Mouse (Mus musculus) embryonic facial prominence, embryonic 11.5 days (tissue): ENCODE measurements around the gene Smim14. TPM values are rescaled to one million over a fixed set of nuclear protein-coding genes. Genes with fewer than 3 reads are reported as not detected.

Source experiments
- ATAC-seq: fragments of 200-750 bp; cut with Nextera tagmentation; replicated peaks from 2 replicates; pipeline ENCODE4 v1.8.0; 2017; ENCODE audit warnings: low read depth; ENCODE audit not compliant: insufficient number of reproducible peaks, low FRiP score, low TSS enrichment
- DNase-seq: peaks from one replicate; pipeline ENCODE4 v3.0.0-alpha.2; 2015; ENCODE audit warnings: low spot score
- H3K27ac ChIP-seq: fragments of 300-500 bp; sonication (generic); replicated peaks from 2 replicates; pipeline ENCODE4 v1.5.1; 2014; ENCODE audit warnings: mild to moderate bottlenecking, low read depth, low read length, control low read depth
- H3K27me3 ChIP-seq: fragments of 300-500 bp; sonication (generic); 2 replicates; pipeline ENCODE4 v1.6.1; 2014; ENCODE audit warnings: mild to moderate bottlenecking, low read length, moderate library complexity, mixed read lengths; ENCODE audit not compliant: control insufficient read depth, insufficient read depth
- H3K36me3 ChIP-seq: fragments of 300-500 bp; sonication (generic); replicated peaks from 2 replicates; pipeline ENCODE4 v1.6.1; 2014; ENCODE audit warnings: low read depth, mild to moderate bottlenecking, low read length, moderate library complexity, mixed read lengths; ENCODE audit not compliant: control insufficient read depth, insufficient read depth
- H3K4me1 ChIP-seq: fragments of 300-500 bp; sonication (generic); 2 replicates; pipeline ENCODE4 v1.6.1; 2014; ENCODE audit warnings: low read length, mixed read lengths; ENCODE audit not compliant: control insufficient read depth, insufficient read depth
- H3K4me2 ChIP-seq: fragments of 300-500 bp; sonication (generic); 2 replicates; pipeline ENCODE4 v1.6.1; 2014; ENCODE audit warnings: low read depth, mild to moderate bottlenecking, control low read depth, low read length, moderate library complexity
- H3K4me3 ChIP-seq: fragments of 300-500 bp; sonication (generic); 2 replicates; pipeline ENCODE4 v1.5.1; 2014; ENCODE audit warnings: low read depth, low read length, control low read depth
- H3K9ac ChIP-seq: fragments of 300-500 bp; sonication (generic); replicated peaks from 2 replicates; pipeline ENCODE4 v1.6.1; 2014; ENCODE audit warnings: mild to moderate bottlenecking, control low read depth, low read length
- H3K9me3 ChIP-seq: fragments of 300-500 bp; sonication (generic); replicated peaks from 2 replicates; pipeline ENCODE4 v1.6.1; 2016; ENCODE audit warnings: mild to moderate bottlenecking, low read length, inconsistent platforms, mixed read lengths; ENCODE audit not compliant: control insufficient read depth
- WGBS: fragments of 180-500 bp; shearing (Covaris S2); extraction: QIAGEN DNeasy Blood & Tissue Kit; methylation state at CpG from one replicate; pipeline ENCODE4 v1.1.7; 2014; 5-methylcytosine and 5-hydroxymethylcytosine counted together
- polyA plus RNA-seq: library from polyadenylated mRNA; unstranded; fragments of >200 nt; fragmentation: Nextera tagmentation; extraction: Ambion mirVana; gene quantifications from 2 replicates; pipeline ENCODE4 v1.2.1, GENCODE M21; 2014

Smim14 gene
- polyA plus RNA-seq, 1 experiment from 2014 or later: 77.6 TPM

- H3K27me3 ChIP-seq: no peaks in the 10 kb centered on the region
- H3K4me3 ChIP-seq: peak overlapping the region; percentile 52
- H3K4me2 ChIP-seq: peak overlapping the region; percentile 79
- ATAC-seq (no peak), DNase-seq (peak; percentile 47)
- H3K9ac ChIP-seq: peak overlapping the region; percentile 82
- no peaks in the 10 kb centered on the region for H3K4me1 ChIP-seq
- H3K36me3 ChIP-seq: no peaks in the 10 kb centered on the region
- 3% methylated on average over 15 of the region's 15 CpGs for WGBS
- no peaks in the 10 kb centered on the region for H3K9me3 ChIP-seq
- H3K27ac ChIP-seq: 0 out of 2 replicates have a peak overlapping the region, but pooled peaks have one; percentile 22
Observed at GRCm38 (mm10) chr5:65434471-65435362, 102.3 kb downstream of the Smim14 start.

GRCm38 (mm10) chr5:65429441-65429840 is 107.5 kb downstream of the Smim14 start:
- H3K27ac ChIP-seq: no peak overlapping the region
- H3K36me3 ChIP-seq: no peaks in the 10 kb centered on the region
- H3K27me3 ChIP-seq: no peaks in the 10 kb centered on the region
- no peak for DNase-seq
- ATAC-seq: no peak
- H3K9ac ChIP-seq: no peak overlapping the region
- 92% methylated on average over 5 of the region's 5 CpGs for WGBS
- no peaks in the 10 kb centered on the region for H3K9me3 ChIP-seq
- H3K4me2 ChIP-seq: no peak overlapping the region
- no peaks in the 10 kb centered on the region for H3K4me1 ChIP-seq
- no peak overlapping the region for H3K4me3 ChIP-seq

- no peak overlapping the region for H3K27ac ChIP-seq
- WGBS: 50% methylated on average over 4 of the region's 4 CpGs
- H3K4me2 ChIP-seq: no peak overlapping the region
- ATAC-seq (no peak), DNase-seq (no peak)
- H3K4me3 ChIP-seq: no peak overlapping the region
- H3K27me3 ChIP-seq: no peaks in the 10 kb centered on the region
- no peak overlapping the region for H3K9ac ChIP-seq
- no peaks in the 10 kb centered on the region for H3K4me1 ChIP-seq
- no peaks in the 10 kb centered on the region for H3K9me3 ChIP-seq
- no peaks in the 10 kb centered on the region for H3K36me3 ChIP-seq
Observed at GRCm38 (mm10) chr5:65428321-65428720, 108.7 kb downstream of the Smim14 start.

GRCm38 (mm10) chr5:65425251-65425650 is 111.7 kb downstream of the Smim14 start:
- DNase-seq (no peak), ATAC-seq (no peak)
- Histone ChIP-seq H3K9ac (no peak overlapping the region), H3K36me3 (no peaks in the 10 kb centered on the region; the same call in 1 of the 2 replicates), H3K4me3 (no peak overlapping the region), H3K4me1 (no peaks in the 10 kb centered on the region), H3K27me3 (no peaks in the 10 kb centered on the region), H3K27ac (no peak overlapping the region), H3K9me3 (no peaks in the 10 kb centered on the region), H3K4me2 (no peak overlapping the region)
- 92% methylated on average over 5 of the region's 5 CpGs for WGBS

DNA sequence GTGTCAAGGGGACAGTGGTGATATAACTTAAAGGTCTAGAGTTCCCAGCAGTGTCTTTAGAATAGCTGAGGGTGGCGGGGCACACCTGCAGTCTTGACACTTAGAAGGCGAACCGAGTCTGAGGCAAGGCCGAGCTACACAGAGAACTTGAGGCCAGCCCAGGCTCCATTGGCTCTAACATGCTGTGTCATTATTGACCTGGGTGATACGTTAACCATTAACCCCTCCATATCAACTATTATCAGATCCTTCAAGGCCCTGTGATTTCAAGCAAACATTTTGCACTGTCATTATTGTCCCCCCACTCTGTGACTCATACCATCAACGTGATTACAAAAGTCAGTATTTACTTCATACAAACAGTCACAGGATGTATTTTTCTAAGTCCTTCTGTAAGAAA is 112.8 kb downstream of the Smim14 start:
- 92% methylated on average over 6 of the region's 6 CpGs for WGBS
- H3K27ac ChIP-seq: no peak overlapping the region

DNA sequence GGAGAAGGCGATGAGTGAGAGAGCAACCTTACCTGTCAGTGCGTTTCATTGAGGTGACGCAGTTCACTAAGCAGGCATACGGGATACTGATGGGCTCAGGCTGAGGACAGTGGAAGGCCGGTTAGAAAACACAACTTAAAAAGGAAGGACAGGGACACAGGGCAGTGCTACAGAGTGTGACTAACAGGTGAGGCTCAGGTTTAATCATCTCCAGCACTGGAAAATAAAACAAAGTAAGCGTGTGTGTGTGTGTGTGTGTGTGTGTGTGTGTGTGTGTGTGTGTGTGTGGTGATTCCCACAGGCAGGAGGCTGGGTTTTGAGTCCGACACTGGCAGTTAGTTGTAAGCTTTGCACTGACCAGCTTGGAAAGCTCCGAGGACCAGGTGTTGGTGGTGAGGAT is 114.2 kb downstream of the Smim14 start:
- no peak overlapping the region for H3K4me3 ChIP-seq
- H3K36me3 ChIP-seq: no peaks in the 10 kb centered on the region; the same call in 1 of the 2 replicates
- no peak overlapping the region for H3K9ac ChIP-seq
- H3K27me3 ChIP-seq: no peaks in the 10 kb centered on the region
- no peak for ATAC-seq
- no peak overlapping the region for H3K27ac ChIP-seq
- DNase-seq: no peak
- H3K4me2 ChIP-seq: no peak overlapping the region
- H3K4me1 ChIP-seq: no peaks in the 10 kb centered on the region
- 87% methylated on average over 8 of the region's 8 CpGs for WGBS
- H3K9me3 ChIP-seq: no peaks in the 10 kb centered on the region

More for the DNA sequence above, 112.8 kb downstream of the Smim14 start:
- Histone ChIP-seq H3K4me1 (no peaks in the 10 kb centered on the region), H3K4me3 (no peak overlapping the region), H3K9ac (no peak overlapping the region), H3K4me2 (no peak overlapping the region), H3K27me3 (no peaks in the 10 kb centered on the region), H3K36me3 (no peaks in the 10 kb centered on the region; the same call in 1 of the 2 replicates), H3K9me3 (no peaks in the 10 kb centered on the region)
- DNase-seq: no peak
- ATAC-seq: no peak

DNA sequence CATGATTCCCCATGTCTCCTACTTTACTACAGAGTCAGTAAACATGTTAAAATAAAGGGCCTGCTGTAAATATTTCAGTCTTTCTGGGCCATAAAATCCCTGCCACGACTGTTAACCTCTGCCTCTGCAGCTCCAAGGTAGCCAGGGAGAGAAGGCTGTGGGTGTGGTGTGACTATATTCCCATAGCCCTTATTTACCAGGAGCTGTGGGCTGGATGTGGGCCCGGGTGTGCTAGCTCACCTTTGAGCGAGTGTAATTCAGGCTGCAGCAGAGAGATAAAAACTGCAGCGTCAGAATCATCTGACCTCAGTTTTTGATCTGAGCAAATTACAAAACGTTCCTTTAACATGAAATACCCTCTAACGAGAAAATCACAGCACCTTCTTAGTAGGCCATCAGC is 116.2 kb downstream of the Smim14 start:
- no peaks in the 10 kb centered on the region; the same call in 1 of the 2 replicates for H3K4me1 ChIP-seq
- H3K27ac ChIP-seq: no peak overlapping the region
- H3K27me3 ChIP-seq: no peaks in the 10 kb centered on the region
- no peak overlapping the region for H3K4me3 ChIP-seq
- DNase-seq (no peak), ATAC-seq (no peak)
- H3K9me3 ChIP-seq: no peaks in the 10 kb centered on the region
- H3K9ac ChIP-seq: no peak overlapping the region
- H3K36me3 ChIP-seq: peaks cover 5% of the 10 kb centered on the region; the same call in 1 of the 2 replicates
- 84% methylated on average over 6 of the region's 6 CpGs for WGBS
- no peak overlapping the region for H3K4me2 ChIP-seq

DNA sequence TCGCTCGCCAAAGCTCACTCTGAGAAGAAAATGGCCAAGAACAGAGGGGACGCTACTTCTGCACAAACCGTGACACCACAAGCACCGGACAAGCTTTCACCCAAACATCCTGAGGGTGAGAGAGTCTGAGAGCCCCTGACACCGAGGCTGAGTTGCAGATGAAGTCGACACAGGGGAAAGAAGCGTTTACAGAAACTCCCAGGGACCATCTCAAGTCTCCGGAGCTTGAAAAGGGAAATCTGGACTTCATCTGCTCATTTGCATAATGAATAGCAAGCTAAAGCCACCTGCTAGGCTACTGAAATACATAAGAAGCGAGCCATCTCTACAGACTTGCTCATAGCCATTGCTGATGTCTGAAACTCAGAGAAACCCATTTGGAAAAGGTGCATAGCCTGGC is 117.8 kb downstream of the Smim14 start:
- 80% methylated on average over 10 of the region's 10 CpGs for WGBS
- no peak for ATAC-seq
- peaks cover 5% of the 10 kb centered on the region; the same call in 1 of the 2 replicates for H3K36me3 ChIP-seq

More for the DNA sequence above, 117.8 kb downstream of the Smim14 start:
- Histone ChIP-seq H3K9ac (no peak overlapping the region), H3K4me2 (no peak overlapping the region), H3K4me3 (no peak overlapping the region), H3K27me3 (no peaks in the 10 kb centered on the region), H3K27ac (no peak overlapping the region), H3K4me1 (no peaks in the 10 kb centered on the region; the same call in 1 of the 2 replicates), H3K9me3 (no peaks in the 10 kb centered on the region)
- no peak for DNase-seq
